In the genomic region with DNA sequence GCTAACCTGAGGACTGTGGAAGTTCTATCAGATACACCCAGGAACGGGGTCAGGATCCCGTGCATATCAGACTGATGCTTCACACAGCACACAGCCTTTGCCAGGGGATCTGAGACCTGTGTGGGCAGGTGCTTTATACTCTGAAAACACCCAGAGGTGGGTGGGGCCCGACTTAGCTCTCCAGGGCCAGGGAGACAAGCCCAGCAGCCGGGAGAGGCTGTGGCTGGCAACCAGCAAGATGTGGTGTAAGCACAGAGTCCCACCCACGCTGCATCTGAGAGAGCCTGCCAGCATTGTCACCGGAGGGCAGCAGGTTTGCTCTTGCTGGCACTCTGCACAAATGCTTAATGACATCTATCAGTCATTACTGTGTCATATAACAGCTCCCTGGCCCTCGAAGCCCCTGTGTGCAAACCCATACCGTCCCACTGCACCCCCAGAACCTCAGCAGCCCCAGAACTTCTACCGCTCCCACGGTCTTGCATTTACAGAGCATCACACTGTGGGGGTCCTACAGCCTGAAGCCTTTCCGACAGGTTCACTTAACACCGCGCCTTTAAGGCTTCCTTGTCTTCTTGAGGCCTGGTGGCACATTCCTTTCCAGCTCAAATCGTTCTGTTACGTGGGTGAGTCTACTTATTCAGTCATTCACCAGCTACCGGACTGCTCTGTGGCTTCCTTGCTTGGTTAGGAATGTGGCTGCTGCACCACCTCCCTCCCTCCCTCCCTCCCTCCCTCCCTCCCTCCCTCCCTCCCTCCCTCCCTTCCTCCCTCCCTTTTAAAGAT, we compare ENCODE assay signal across 11 mouse cellular contexts. TPM values are rescaled to one million over a fixed set of nuclear protein-coding genes. Genes with fewer than 3 reads are reported as not detected.
A peak's percentile ranks its signal among the peaks of the same experiment; 100 is the strongest.
DNase-seq lines count a peak whose midpoint lies in the region; ATAC-seq and TF ChIP-seq lines count a peak whose summit lies in the region.
"Had no signal": no experiment of that assay in that cellular context is flagged by ENCODE, and none has a peak within 500 bp of the region (broad histone marks: within the 10 kb centered on the region; RNA-seq: fewer than 3 reads in every experiment).

No protein-coding gene starts in this region.

- DNase-seq in kidney, postnatal 0 days (ENCODE audit: low spot score), result no peak
- DNase-seq in urinary bladder, adult 18-20 months (ENCODE audit: low spot score in 2 of 2), result peak; percentile 37 to 73
- DNase-seq in urinary bladder, postnatal 4 days (ENCODE audit: low spot score in 2 of 2), result no peak
- DNase-seq in fat pad, adult 2 months (ENCODE audit: extremely low read depth, low read depth, low spot score), result peak; percentile 59
- DNase-seq in urinary bladder, postnatal 25 days (ENCODE audit: low spot score), result peak; percentile 51
- no peak for DNase-seq in gastrocnemius, adult 18-20 months (ENCODE audit: low spot score)
- no peak for DNase-seq in thymus, postnatal 4 days
- DNase-seq: heart, postnatal 36 days; kidney, adult 18-20 months; lung, adult 2 months had no signal

- WGBS in kidney, postnatal 0 days, result 62% methylated on average over 16 of the region's 16 CpGs
- 73% methylated on average over 16 of the region's 16 CpGs for WGBS in kidney, embryonic 14.5 days

- no peaks in the 10 kb centered on the region for H3K27me3 ChIP-seq in kidney, postnatal 0 days (ENCODE audit: insufficient read depth, low read length)
- no peaks in the 10 kb centered on the region for H3K27me3 ChIP-seq in kidney, embryonic 14.5 days (ENCODE audit: control insufficient read depth, insufficient read depth, low read length)

- H3K9me3 ChIP-seq in kidney, postnatal 0 days (replicated peaks; ENCODE audit: low read length), result no peaks in the 10 kb centered on the region
- no peaks in the 10 kb centered on the region for H3K9me3 ChIP-seq in kidney, embryonic 14.5 days (ENCODE audit: control insufficient read depth, low read length)

- no peak overlapping the region for H3K4me2 ChIP-seq in kidney, postnatal 0 days (ENCODE audit: low read length)
- no peak overlapping the region for H3K4me2 ChIP-seq in kidney, embryonic 14.5 days (replicated peaks; ENCODE audit: low read depth, low read length)

- H3K36me3 ChIP-seq in kidney, postnatal 0 days (ENCODE audit: insufficient read depth, low read length), result no peaks in the 10 kb centered on the region
- H3K36me3 ChIP-seq in kidney, embryonic 14.5 days (ENCODE audit: control insufficient read depth, insufficient read depth, low read length), result no peaks in the 10 kb centered on the region

- TF ChIP-seq CTCF in kidney, postnatal 0 days (IDR thresholded peaks at IDR 0.05; ENCODE audit: low read depth), result no peak

- no peak overlapping the region for H3K9ac ChIP-seq in kidney, postnatal 0 days (ENCODE audit: low read depth, low read length)
- no peak overlapping the region for H3K9ac ChIP-seq in kidney, embryonic 14.5 days (ENCODE audit: low read depth, low read length)

- H3K4me3 ChIP-seq in kidney, postnatal 0 days (replicated peaks; ENCODE audit: low read depth, low read length), result no peak overlapping the region
- H3K4me3 ChIP-seq in kidney, embryonic 14.5 days (ENCODE audit: low read length), result no peak overlapping the region

- H3K27ac ChIP-seq in kidney, postnatal 0 days, result peak overlapping the region; percentile 44; the same call in 1 of the 2 replicates
- H3K27ac ChIP-seq in kidney, embryonic 14.5 days (ENCODE audit: low read depth, low read length), result no peak overlapping the region

- ATAC-seq in kidney, postnatal 0 days (replicated peaks; ENCODE audit: low FRiP score, low read depth), result no peak
- no peak for ATAC-seq in kidney, embryonic 14.5 days (ENCODE audit: low FRiP score, low TSS enrichment)

- peaks cover 8% of the 10 kb centered on the region; the same call in 1 of the 2 replicates for H3K4me1 ChIP-seq in kidney, postnatal 0 days (replicated peaks; ENCODE audit: insufficient read depth, low read length)
- peaks cover 9% of the 10 kb centered on the region; the same call in 1 of the 2 replicates for H3K4me1 ChIP-seq in kidney, embryonic 14.5 days (ENCODE audit: control insufficient read depth, insufficient read depth, low read length)

RNA-seq across cellular contexts. Expression of gene Pofut2, which starts 21.0 kb away (rescaled TPM):
- 96.9 and 104 TPM in 2 replicates for polyA plus RNA-seq in kidney, postnatal 0 days (2015; fragmentation: Nextera tagmentation; extraction: Ambion mirVana)
- 96.3 and 112 TPM in 2 replicates for polyA plus RNA-seq in kidney, embryonic 14.5 days (2014; fragmentation: Nextera tagmentation; extraction: Ambion mirVana)
- 10 to 100 TPM; 19.3 to 22.1 TPM for total RNA-seq in gastrocnemius, adult 18-20 months (2021)

Comparison
In these comparisons a context has a peak if more than half of its experiments do, and no peak if none do; other contexts are left out.
1. DNase-seq: peak in urinary bladder, adult 18-20 months (2 of 2), fat pad, adult 2 months (single experiment) and urinary bladder, postnatal 25 days (single experiment); none in kidney, postnatal 0 days (single experiment), urinary bladder, postnatal 4 days (0 of 2), gastrocnemius, adult 18-20 months (single experiment) and thymus, postnatal 4 days (single experiment).